Mouse (Mus musculus) midbrain, embryonic 14.5 days (tissue): ENCODE results near the gene 4930548H24Rik. TPM values are rescaled to one million over a fixed set of nuclear protein-coding genes. Genes with fewer than 3 reads are reported as not detected.

ENCODE experiments used
- ATAC-seq: fragments of 200-750 bp; cut with Nextera tagmentation; 2 replicates; pipeline ENCODE4 v1.8.0; 2017; ENCODE audit warnings: moderate number of reproducible peaks, moderate library complexity; ENCODE audit not compliant: low FRiP score, low TSS enrichment
- DNase-seq: peaks from one replicate; pipeline ENCODE4 v3.0.0-alpha.2; 2015
- H3K27ac ChIP-seq: fragments of 300-500 bp; sonication (generic); replicated peaks from 2 replicates; pipeline ENCODE4 v1.5.1; 2014; ENCODE audit warnings: mild to moderate bottlenecking, low read depth, low read length, moderate library complexity
- H3K27me3 ChIP-seq: fragments of 300-500 bp; sonication (generic); 2 replicates; pipeline ENCODE4 v1.6.1; 2014; ENCODE audit warnings: low read length, control low read depth, mixed read lengths; ENCODE audit not compliant: control insufficient read depth, insufficient read depth
- H3K36me3 ChIP-seq: fragments of 300-500 bp; sonication (generic); 2 replicates; pipeline ENCODE4 v1.6.1; 2014; ENCODE audit warnings: low read length, control low read depth; ENCODE audit not compliant: control insufficient read depth, insufficient read depth
- H3K4me1 ChIP-seq: fragments of 300-500 bp; sonication (generic); 2 replicates; pipeline ENCODE4 v1.6.1; 2014; ENCODE audit warnings: mild to moderate bottlenecking, antibody characterized with exemption, low read length, control low read depth; ENCODE audit not compliant: control insufficient read depth, insufficient read depth
- H3K4me2 ChIP-seq: fragments of 300-500 bp; sonication (generic); 2 replicates; pipeline ENCODE4 v1.6.1; 2014; ENCODE audit warnings: mild to moderate bottlenecking, low read length, moderate library complexity
- H3K4me3 ChIP-seq: fragments of 300-500 bp; sonication (generic); replicated peaks from 2 replicates; pipeline ENCODE4 v1.5.1; 2014; ENCODE audit warnings: low read depth, low read length
- H3K9ac ChIP-seq: fragments of 300-500 bp; sonication (generic); replicated peaks from 2 replicates; pipeline ENCODE4 v1.6.1; 2014; ENCODE audit warnings: mild to moderate bottlenecking, low read length, moderate library complexity
- H3K9me3 ChIP-seq: fragments of 300-500 bp; sonication (generic); 2 replicates; pipeline ENCODE4 v1.6.1; 2016; ENCODE audit warnings: low read length, control low read depth, mixed read lengths; ENCODE audit not compliant: control insufficient read depth
- WGBS: fragments of 180-500 bp; shearing (Covaris S2); extraction: QIAGEN DNeasy Blood & Tissue Kit; methylation state at CpG from one replicate; pipeline ENCODE4 v1.1.7; 2014; 5-methylcytosine and 5-hydroxymethylcytosine counted together
- polyA plus RNA-seq: library from polyadenylated mRNA; unstranded; fragments of >200 nt; fragmentation: Nextera tagmentation; extraction: Ambion mirVana; gene quantifications from 2 replicates; pipeline ENCODE4 v1.2.1, GENCODE M21; 2014

4930548H24Rik gene
- polyA plus RNA-seq, 1 experiment from 2014 or later = not detected

GRCm38 (mm10) chr5:31487889-31488288 lies 2.3 kb downstream of the 4930548H24Rik start:
- H3K9me3 ChIP-seq = no peaks in the 10 kb centered on the region
- H3K4me3 ChIP-seq = no peak overlapping the region
- no peaks in the 10 kb centered on the region for H3K27me3 ChIP-seq
- DNase-seq (no peak), ATAC-seq (no peak)
- no peak overlapping the region for H3K4me2 ChIP-seq
- WGBS = 93% methylated on average over 3 of the region's 3 CpGs
- H3K4me1 ChIP-seq = no peaks in the 10 kb centered on the region
- no peak overlapping the region for H3K9ac ChIP-seq
- peaks cover 5% of the 10 kb centered on the region for H3K36me3 ChIP-seq
- no peak overlapping the region for H3K27ac ChIP-seq

- WGBS = 68% methylated on average over 7 of the region's 7 CpGs
- no peak overlapping the region for H3K4me2 ChIP-seq
- H3K4me3 ChIP-seq = no peak overlapping the region
- H3K4me1 ChIP-seq = no peaks in the 10 kb centered on the region
- ATAC-seq (no peak), DNase-seq (no peak)
- H3K36me3 ChIP-seq = peaks cover 5% of the 10 kb centered on the region; the same call in 1 of the 2 replicates
- H3K9me3 ChIP-seq = no peaks in the 10 kb centered on the region
- H3K9ac ChIP-seq = no peak overlapping the region
- no peaks in the 10 kb centered on the region for H3K27me3 ChIP-seq
- no peak overlapping the region for H3K27ac ChIP-seq
Measured at GRCm38 (mm10) chr5:31489116-31489769, 3.7 kb downstream of the 4930548H24Rik start.

- 52% methylated on average over 1 of the region's 1 CpGs for WGBS
- H3K4me1 ChIP-seq = peaks cover 8% of the 10 kb centered on the region
- no peaks in the 10 kb centered on the region for H3K27me3 ChIP-seq
- no peak overlapping the region for H3K9ac ChIP-seq
- H3K4me2 ChIP-seq = no peak overlapping the region
- no peak for DNase-seq
- no peak overlapping the region for H3K4me3 ChIP-seq
- H3K27ac ChIP-seq = no peak overlapping the region
- no peak for ATAC-seq
- no peaks in the 10 kb centered on the region for H3K9me3 ChIP-seq
- H3K36me3 ChIP-seq = peaks cover 7% of the 10 kb centered on the region; the same call in 1 of the 2 replicates
Measured at GRCm38 (mm10) chr5:31492031-31492430, 6.5 kb downstream of the 4930548H24Rik start.

GRCm38 (mm10) chr5:31494513-31495297 lies 9.2 kb downstream of the 4930548H24Rik start, which contains the start of gene Gpn1:
Gene Gpn1, plus strand, starts transcription at chr5:31494741.
- under 1% methylated on average over 49 of the region's 49 CpGs for WGBS
- Histone ChIP-seq H3K27ac (peak within 1 kb of the TSS; percentile 61; the same call in 1 of the 2 replicates), H3K4me3 (peak within 1 kb of the TSS; percentile 90), H3K4me2 (peak within 1 kb of the TSS; percentile 87), H3K27me3 (no peaks in the 10 kb centered on the region), H3K4me1 (peaks cover 8% of the 10 kb centered on the region), H3K9ac (peak within 1 kb of the TSS; percentile 66), H3K36me3 (peaks cover 32% of the 10 kb centered on the region), H3K9me3 (no peaks in the 10 kb centered on the region)
- ATAC-seq = peak; percentile 99
- peak; percentile 97 for DNase-seq

- no peak overlapping the region for H3K27ac ChIP-seq
- no peak overlapping the region for H3K9ac ChIP-seq
- DNase-seq = no peak
- no peaks in the 10 kb centered on the region for H3K27me3 ChIP-seq
- H3K4me3 ChIP-seq = no peak overlapping the region
- ATAC-seq = no peak
- no peak overlapping the region for H3K4me2 ChIP-seq
- peaks cover 95% of the 10 kb centered on the region for H3K36me3 ChIP-seq
- H3K9me3 ChIP-seq = no peaks in the 10 kb centered on the region
- WGBS = 95% methylated on average over 10 of the region's 10 CpGs
- no peaks in the 10 kb centered on the region for H3K4me1 ChIP-seq
Measured at GRCm38 (mm10) chr5:31504843-31505242, 19.3 kb downstream of the 4930548H24Rik start.

- Histone ChIP-seq H3K9me3 (no peaks in the 10 kb centered on the region), H3K27ac (no peak overlapping the region), H3K4me2 (no peak overlapping the region), H3K4me1 (no peaks in the 10 kb centered on the region), H3K4me3 (no peak overlapping the region), H3K27me3 (no peaks in the 10 kb centered on the region), H3K9ac (no peak overlapping the region), H3K36me3 (peaks cover 94% of the 10 kb centered on the region)
- WGBS = 85% methylated on average over 1 of the region's 1 CpGs
- ATAC-seq = no peak
- no peak for DNase-seq
Measured at GRCm38 (mm10) chr5:31512481-31512880, 26.9 kb downstream of the 4930548H24Rik start.

GRCm38 (mm10) chr5:31520556-31520955 lies 35.0 kb downstream of the 4930548H24Rik start:
- H3K36me3 ChIP-seq = peaks cover 67% of the 10 kb centered on the region
- no peaks in the 10 kb centered on the region for H3K27me3 ChIP-seq
- no peak overlapping the region for H3K4me3 ChIP-seq
- peaks cover under 1% of the 10 kb centered on the region for H3K4me1 ChIP-seq
- 95% methylated on average over 6 of the region's 6 CpGs for WGBS
- H3K9ac ChIP-seq = no peak overlapping the region
- no peak overlapping the region for H3K4me2 ChIP-seq
- DNase-seq = no peak
- H3K9me3 ChIP-seq = no peaks in the 10 kb centered on the region
- ATAC-seq = no peak
- no peak overlapping the region for H3K27ac ChIP-seq

- peak within 1 kb of the TSS; percentile 73 for H3K27ac ChIP-seq
- H3K9me3 ChIP-seq = no peaks in the 10 kb centered on the region
- peaks cover 34% of the 10 kb centered on the region for H3K36me3 ChIP-seq
- peak within 1 kb of the TSS; percentile 80 for H3K4me3 ChIP-seq
- H3K9ac ChIP-seq = peak within 1 kb of the TSS; percentile 71
- DNase-seq (peak; percentile 85), ATAC-seq (peak; percentile 80; the same call in 1 of the 2 replicates)
- no peaks in the 10 kb centered on the region for H3K27me3 ChIP-seq
- under 1% methylated on average over 28 of the region's 28 CpGs for WGBS
- peaks cover 22% of the 10 kb centered on the region for H3K4me1 ChIP-seq
- peak within 1 kb of the TSS; percentile 89 for H3K4me2 ChIP-seq
Measured at GRCm38 (mm10) chr5:31526354-31527116, 41.0 kb downstream of the 4930548H24Rik start, which contains the start of gene Slc4a1ap. Gene Slc4a1ap, plus strand, starts transcription at chr5:31526995.
